Mouse (Mus musculus) heart, embryonic 11.5 days (tissue): ENCODE measurements around the gene Rbm47. TPM values are rescaled to one million over a fixed set of nuclear protein-coding genes. Genes with fewer than 3 reads are reported as not detected.

Experiments
- ATAC-seq: fragments of 200-750 bp; cut with Nextera tagmentation; replicated peaks from 2 replicates; pipeline ENCODE4 v1.8.0; 2017; ENCODE audit warnings: moderate library complexity; ENCODE audit not compliant: insufficient number of reproducible peaks, low FRiP score, low TSS enrichment
- H3K27ac ChIP-seq: fragments of 300-500 bp; sonication (generic); 2 replicates; pipeline ENCODE4 v1.5.1; 2014; ENCODE audit warnings: mild to moderate bottlenecking, low read depth, low read length
- H3K27me3 ChIP-seq: fragments of 300-500 bp; sonication (generic); 2 replicates; pipeline ENCODE4 v1.6.1; 2014; ENCODE audit warnings: mild to moderate bottlenecking, low read length, mixed read lengths; ENCODE audit not compliant: control insufficient read depth, insufficient read depth
- H3K36me3 ChIP-seq: fragments of 300-500 bp; sonication (generic); 2 replicates; pipeline ENCODE4 v1.6.1; 2014; ENCODE audit warnings: mild to moderate bottlenecking, low read length, moderate library complexity, mixed read lengths; ENCODE audit not compliant: control insufficient read depth, insufficient read depth
- H3K4me1 ChIP-seq: fragments of 300-500 bp; sonication (generic); 2 replicates; pipeline ENCODE4 v1.6.1; 2014; ENCODE audit warnings: low read length; ENCODE audit not compliant: control insufficient read depth, insufficient read depth
- H3K4me2 ChIP-seq: fragments of 300-500 bp; sonication (generic); 2 replicates; pipeline ENCODE4 v1.6.1; 2014; ENCODE audit warnings: mild to moderate bottlenecking, moderate library complexity
- H3K4me3 ChIP-seq: fragments of 300-500 bp; sonication (generic); 2 replicates; pipeline ENCODE4 v1.5.1; 2014; ENCODE audit warnings: low read depth, low read length
- H3K9ac ChIP-seq: fragments of 300-500 bp; sonication (generic); 2 replicates; pipeline ENCODE4 v1.6.1; 2014; ENCODE audit warnings: mild to moderate bottlenecking, low read depth, low read length, moderate library complexity
- H3K9me3 ChIP-seq: fragments of 300-500 bp; sonication (generic); replicated peaks from 2 replicates; pipeline ENCODE4 v1.6.1; 2016; ENCODE audit warnings: low read length; ENCODE audit not compliant: control insufficient read depth
- WGBS: fragments of 180-500 bp; shearing (Covaris S2); extraction: QIAGEN DNeasy Blood & Tissue Kit; methylation state at CpG from one replicate; pipeline ENCODE4 v1.1.7; 2014; ENCODE audit not compliant: insufficient replicate concordance; 5-methylcytosine and 5-hydroxymethylcytosine counted together
- polyA plus RNA-seq: library from polyadenylated mRNA; unstranded; fragments of >200 nt; fragmentation: Nextera tagmentation; extraction: Ambion mirVana; gene quantifications from 2 replicates; pipeline ENCODE4 v1.2.1, GENCODE M21; 2014

The Rbm47 gene
- polyA plus RNA-seq, 1 experiment from 2014 or later = 1.8 TPM

GRCm38 (mm10) chr5:66170591-66170990 lies 2.3 kb downstream of the Rbm47 start:
- H3K27me3 ChIP-seq = no peaks in the 10 kb centered on the region
- no peak for ATAC-seq
- H3K9me3 ChIP-seq = no peaks in the 10 kb centered on the region
- 79% methylated on average over 9 of the region's 9 CpGs for WGBS
- no peak overlapping the region for H3K27ac ChIP-seq
- no peak overlapping the region for H3K4me3 ChIP-seq
- no peak overlapping the region for H3K4me2 ChIP-seq
- H3K9ac ChIP-seq = no peak overlapping the region
- H3K4me1 ChIP-seq = peaks cover 8% of the 10 kb centered on the region
- no peaks in the 10 kb centered on the region for H3K36me3 ChIP-seq

- WGBS = 76% methylated on average over 2 of the region's 2 CpGs
- H3K9ac ChIP-seq = no peak overlapping the region
- no peak for ATAC-seq
Measured at GRCm38 (mm10) chr5:66169099-66169485, 3.8 kb downstream of the Rbm47 start.

GRCm38 (mm10) chr5:66168462-66169098 lies 4.3 kb downstream of the Rbm47 start:
- Histone ChIP-seq H3K9ac (no peak overlapping the region), H3K9me3 (no peaks in the 10 kb centered on the region), H3K4me3 (no peak overlapping the region), H3K36me3 (no peaks in the 10 kb centered on the region), H3K27me3 (no peaks in the 10 kb centered on the region), H3K27ac (no peak overlapping the region), H3K4me2 (no peak overlapping the region), H3K4me1 (peaks cover 8% of the 10 kb centered on the region)
- WGBS = 81% methylated on average over 8 of the region's 8 CpGs
- no peak for ATAC-seq

More at GRCm38 (mm10) chr5:66169099-66169485, 3.8 kb downstream of the Rbm47 start:
- Histone ChIP-seq H3K4me3 (no peak overlapping the region), H3K27me3 (no peaks in the 10 kb centered on the region), H3K9me3 (no peaks in the 10 kb centered on the region), H3K4me1 (peaks cover 8% of the 10 kb centered on the region), H3K27ac (no peak overlapping the region), H3K36me3 (no peaks in the 10 kb centered on the region), H3K4me2 (no peak overlapping the region)

- Histone ChIP-seq H3K36me3 (no peaks in the 10 kb centered on the region), H3K4me2 (no peak overlapping the region), H3K27ac (no peak overlapping the region), H3K27me3 (no peaks in the 10 kb centered on the region), H3K9me3 (no peaks in the 10 kb centered on the region), H3K4me1 (peaks cover 8% of the 10 kb centered on the region), H3K4me3 (no peak overlapping the region), H3K9ac (no peak overlapping the region)
- no peak for ATAC-seq
- WGBS = 75% methylated on average over 5 of the region's 5 CpGs
Measured at GRCm38 (mm10) chr5:66166931-66167330, 6.0 kb downstream of the Rbm47 start.

GRCm38 (mm10) chr5:66166193-66166629 lies 6.7 kb downstream of the Rbm47 start:
- Histone ChIP-seq H3K4me3 (no peak overlapping the region), H3K27ac (no peak overlapping the region), H3K4me2 (no peak overlapping the region), H3K9ac (no peak overlapping the region), H3K27me3 (no peaks in the 10 kb centered on the region), H3K4me1 (peaks cover 8% of the 10 kb centered on the region), H3K9me3 (no peaks in the 10 kb centered on the region), H3K36me3 (no peaks in the 10 kb centered on the region)
- WGBS = 17% methylated on average over 4 of the region's 4 CpGs
- ATAC-seq = no peak

GRCm38 (mm10) chr5:66165748-66166147 lies 7.2 kb downstream of the Rbm47 start:
- Histone ChIP-seq H3K27ac (no peak overlapping the region), H3K9me3 (no peaks in the 10 kb centered on the region), H3K27me3 (no peaks in the 10 kb centered on the region), H3K9ac (no peak overlapping the region), H3K4me1 (peaks cover 8% of the 10 kb centered on the region), H3K36me3 (no peaks in the 10 kb centered on the region), H3K4me3 (no peak overlapping the region), H3K4me2 (no peak overlapping the region)
- ATAC-seq = no peak
- 81% methylated on average over 8 of the region's 8 CpGs for WGBS

- Histone ChIP-seq H3K4me2 (no peak overlapping the region), H3K27me3 (no peaks in the 10 kb centered on the region), H3K4me3 (no peak overlapping the region), H3K4me1 (no peaks in the 10 kb centered on the region), H3K9ac (no peak overlapping the region), H3K27ac (no peak overlapping the region), H3K9me3 (no peaks in the 10 kb centered on the region), H3K36me3 (no peaks in the 10 kb centered on the region)
- no peak for ATAC-seq
- WGBS = 86% methylated on average over 9 of the region's 9 CpGs
Measured at GRCm38 (mm10) chr5:66156431-66156962, 16.4 kb downstream of the Rbm47 start.

- Histone ChIP-seq H3K4me3 (no peak overlapping the region), H3K36me3 (no peaks in the 10 kb centered on the region), H3K27me3 (no peaks in the 10 kb centered on the region), H3K4me1 (no peaks in the 10 kb centered on the region; the same call in 1 of the 2 replicates), H3K4me2 (no peak overlapping the region), H3K9me3 (no peaks in the 10 kb centered on the region), H3K9ac (no peak overlapping the region), H3K27ac (no peak overlapping the region)
- ATAC-seq = no peak
- WGBS = 77% methylated on average over 6 of the region's 6 CpGs
Measured at GRCm38 (mm10) chr5:66154616-66155015, 18.3 kb downstream of the Rbm47 start.

- H3K4me2 ChIP-seq = no peak overlapping the region
- 25% methylated on average over 5 of the region's 5 CpGs for whole genome bisulfite sequencing
- no peak overlapping the region for H3K4me3 ChIP-seq
- H3K36me3 ChIP-seq = no peaks in the 10 kb centered on the region
- H3K27me3 ChIP-seq = peaks cover 4% of the 10 kb centered on the region; the same call in 1 of the 2 replicates
- no peak for ATAC-seq
- no peaks in the 10 kb centered on the region for H3K9me3 ChIP-seq
- no peak overlapping the region for H3K9ac ChIP-seq
- no peak overlapping the region for H3K27ac ChIP-seq
- no peaks in the 10 kb centered on the region; the same call in 1 of the 2 replicates for H3K4me1 ChIP-seq
Measured at GRCm38 (mm10) chr5:66153486-66153885, 19.4 kb downstream of the Rbm47 start.
